Comparison of ENCODE assay signal across 8 mouse cellular contexts in genomic region chr7:67459810-67460209, GRCm38 (mm10).
A peak's percentile ranks its signal among the peaks of the same experiment; 100 is the strongest.
DNase-seq lines count a peak whose midpoint lies in the region; ATAC-seq and TF ChIP-seq lines count a peak whose summit lies in the region.
"Had no signal": no experiment of that assay in that cellular context is flagged by ENCODE, and none has a peak within 500 bp of the region (broad histone marks: within the 10 kb centered on the region; RNA-seq: fewer than 3 reads in every experiment).

No protein-coding gene starts in this region.

- 31% methylated on average over 10 of the region's 10 CpGs for WGBS in heart, postnatal 0 days
- 21% methylated on average over 10 of the region's 10 CpGs for WGBS in liver, embryonic 15.5 days (ENCODE audit: insufficient replicate concordance)
- WGBS in forebrain, embryonic 13.5 days: 83% methylated on average over 10 of the region's 10 CpGs

- H3K4me2 ChIP-seq in heart, postnatal 0 days (ENCODE audit: low read depth, low read length): no peak overlapping the region
- H3K4me2 ChIP-seq in liver, embryonic 15.5 days: no peak overlapping the region
- H3K4me2 ChIP-seq in forebrain, embryonic 13.5 days: no peak overlapping the region
- H3K4me2 ChIP-seq: lung, embryonic 14.5 days had no signal

- CTCF ChIA-PET in Patski (lab: Charles Lee): no interaction called here

- peak; percentile 63; the same call in 1 of the 2 replicates for TF ChIP-seq EP300 in heart, postnatal 0 days (IDR thresholded peaks at IDR 0.05; ENCODE audit: low read depth)

- peak; percentile 84 for ATAC-seq in Patski
- ATAC-seq in heart, postnatal 0 days (ENCODE audit: insufficient read depth, low read depth): peak; percentile 31; the same call in 1 of the 2 replicates
- ATAC-seq in liver, embryonic 15.5 days (ENCODE audit: insufficient read depth): peak; percentile 19; the same call in 1 of the 2 replicates
- no peak for ATAC-seq in inflammation-experienced regulatory T-cells, adult 6 months
- no peak for ATAC-seq in forebrain, embryonic 13.5 days

- TF ChIP-seq CTCF in Patski (IDR thresholded peaks at IDR 0.05): no peak
- no peak for TF ChIP-seq CTCF in heart, postnatal 0 days (IDR thresholded peaks at IDR 0.05; ENCODE audit: low read depth)

- H3K4me1 ChIP-seq in heart, postnatal 0 days (ENCODE audit: control insufficient read depth, insufficient read depth): peaks cover 58% of the 10 kb centered on the region
- peaks cover 47% of the 10 kb centered on the region for H3K4me1 ChIP-seq in liver, embryonic 15.5 days (replicated peaks)
- peaks cover 13% of the 10 kb centered on the region; the same call in 1 of the 2 replicates for H3K4me1 ChIP-seq in forebrain, embryonic 13.5 days

- no peaks in the 10 kb centered on the region for H3K27me3 ChIP-seq in Patski
- no peaks in the 10 kb centered on the region for H3K27me3 ChIP-seq in heart, postnatal 0 days (ENCODE audit: control insufficient read depth, insufficient read depth, low read length)
- H3K27me3 ChIP-seq in liver, embryonic 15.5 days: no peaks in the 10 kb centered on the region
- peaks cover 18% of the 10 kb centered on the region for H3K27me3 ChIP-seq in forebrain, embryonic 13.5 days

- in situ Hi-C loops in Patski (cut with MboI; ENCODE audit: low pct_unique_long_range_greater_than_20kb): no loop called here

- DNase-seq in 416B (ENCODE audit: low read depth): peak; percentile 64
- DNase-seq in Patski (ENCODE audit: low read depth, low spot score): no peak
- peak; percentile 72 for DNase-seq in heart, postnatal 0 days (ENCODE audit: low spot score)
- DNase-seq in gastrocnemius, adult 8-10 months (ENCODE audit: low spot score in 2 of 2): no peak
- DNase-seq: lung, embryonic 14.5 days had no signal

- H3K9me3 ChIP-seq in heart, postnatal 0 days (replicated peaks; ENCODE audit: control insufficient read depth, low read length): no peaks in the 10 kb centered on the region
- no peaks in the 10 kb centered on the region for H3K9me3 ChIP-seq in liver, embryonic 15.5 days (replicated peaks)
- no peaks in the 10 kb centered on the region for H3K9me3 ChIP-seq in forebrain, embryonic 13.5 days (replicated peaks)

- no peak overlapping the region for H3K9ac ChIP-seq in heart, postnatal 0 days (replicated peaks; ENCODE audit: low read depth, low read length)
- H3K9ac ChIP-seq in liver, embryonic 15.5 days: no peak overlapping the region
- H3K9ac ChIP-seq in forebrain, embryonic 13.5 days: no peak overlapping the region
- H3K9ac ChIP-seq: lung, embryonic 14.5 days had no signal

- POLR2A ChIA-PET in Patski (lab: Charles Lee): interaction anchor here (0.6 kb wide), 1 partner anchor 111 kb away, joined by 4 read pairs; no protein-coding TSS in a partner anchor

- H3K27ac ChIP-seq in heart, postnatal 0 days (ENCODE audit: low read depth): peak overlapping the region; percentile 75
- no peak overlapping the region for H3K27ac ChIP-seq in liver, embryonic 15.5 days (replicated peaks)
- H3K27ac ChIP-seq in forebrain, embryonic 13.5 days: no peak overlapping the region

- no peak overlapping the region for H3K4me3 ChIP-seq in heart, postnatal 0 days (ENCODE audit: low read depth, low read length)
- no peak overlapping the region for H3K4me3 ChIP-seq in liver, embryonic 15.5 days (replicated peaks)
- H3K4me3 ChIP-seq in forebrain, embryonic 13.5 days: no peak overlapping the region

- H3K36me3 ChIP-seq in heart, postnatal 0 days (replicated peaks; ENCODE audit: control insufficient read depth, insufficient read depth, low read length): no peaks in the 10 kb centered on the region
- no peaks in the 10 kb centered on the region for H3K36me3 ChIP-seq in liver, embryonic 15.5 days (replicated peaks)
- H3K36me3 ChIP-seq in forebrain, embryonic 13.5 days (ENCODE audit: poor library complexity, severe bottlenecking): no peaks in the 10 kb centered on the region

Comparison
In these comparisons a context has a peak if more than half of its experiments do, and no peak if none do; other contexts are left out.
1. DNase-seq: peak in 416B (single experiment) and heart, postnatal 0 days (single experiment); none in Patski (single experiment) and gastrocnemius, adult 8-10 months (0 of 2).
2. ATAC-seq: peak in Patski (single experiment), heart, postnatal 0 days (single experiment) and liver, embryonic 15.5 days (single experiment); none in inflammation-experienced regulatory T-cells, adult 6 months (single experiment) and forebrain, embryonic 13.5 days (single experiment).